Mouse (Mus musculus) layer of hippocampus, postnatal 36 days (tissue): ENCODE measurements around the gene Acd. TPM values are rescaled to one million over a fixed set of nuclear protein-coding genes. Genes with fewer than 3 reads are reported as not detected.
A peak's percentile ranks its signal among the peaks of the same experiment; 100 is the strongest.

ENCODE experiments used
- DNase-seq, 2 experiments: peaks; one replicate each; pipeline ENCODE4 v3.0.0; 2022
- total RNA-seq, 2 experiments: library from RNA; stranded (reverse); gene quantifications; 2 replicates each; pipeline ENCODE4 v1.2.3; 2021

Gene Acd
- total RNA-seq, 2 experiments from 2014 or later, result 37.1 to 38.7 TPM

DNA sequence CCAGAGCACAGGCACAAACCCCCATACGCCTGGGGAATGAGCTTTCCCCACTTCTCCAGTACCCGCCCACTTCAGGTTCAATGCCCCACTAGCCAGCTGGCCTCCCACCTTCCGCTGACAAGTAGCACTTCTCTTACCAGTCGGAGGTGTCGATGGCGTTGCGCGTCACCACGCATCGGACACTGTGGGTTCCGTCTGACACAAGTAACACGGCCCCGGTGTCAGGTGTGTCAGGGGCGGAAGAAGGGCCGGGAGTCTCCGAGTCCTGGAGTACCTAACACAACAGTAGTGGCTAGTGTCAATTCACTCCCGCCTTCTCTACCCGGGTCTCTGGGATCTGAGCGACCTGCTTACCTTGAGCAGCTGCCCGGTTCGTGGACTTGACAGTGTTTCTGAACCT is 336 bp downstream of the Acd start:
- DNase-seq, result no peak

DNA sequence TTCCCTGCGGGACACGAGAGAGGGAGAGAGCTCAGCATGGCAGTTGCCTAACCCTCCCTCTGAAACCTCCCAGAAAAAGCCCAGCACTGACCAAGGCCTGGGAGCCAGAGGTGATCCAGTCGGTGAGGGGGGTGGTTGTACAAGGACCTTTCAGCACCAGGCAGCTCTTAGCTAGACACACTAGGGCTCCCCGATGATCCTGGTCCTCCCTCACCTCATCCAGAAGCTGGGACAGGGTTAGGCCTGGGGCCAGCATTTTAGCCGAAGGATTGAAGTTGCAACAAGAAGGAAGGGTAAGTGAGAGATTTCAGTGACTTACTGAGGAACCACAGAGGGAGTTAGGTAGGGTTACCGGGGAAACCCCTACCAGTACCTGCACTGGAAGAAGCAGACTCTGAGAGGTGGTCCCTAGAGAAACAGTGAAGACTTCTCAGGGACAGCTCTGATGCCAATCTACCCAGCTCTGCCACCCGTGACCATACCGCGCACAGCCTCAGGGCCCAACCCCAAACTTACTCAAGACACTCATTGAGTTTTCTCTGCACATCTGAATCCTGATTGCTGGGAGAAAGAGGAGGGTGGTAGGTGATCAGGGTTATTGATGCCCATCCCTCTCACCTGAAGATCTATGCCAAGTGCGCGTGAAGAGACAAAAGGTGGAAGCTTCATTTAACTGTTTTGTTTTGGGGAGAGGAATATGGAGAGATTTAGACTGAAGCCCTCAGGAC is 1.2 kb downstream of the Acd start:
- no peak for DNase-seq

DNA sequence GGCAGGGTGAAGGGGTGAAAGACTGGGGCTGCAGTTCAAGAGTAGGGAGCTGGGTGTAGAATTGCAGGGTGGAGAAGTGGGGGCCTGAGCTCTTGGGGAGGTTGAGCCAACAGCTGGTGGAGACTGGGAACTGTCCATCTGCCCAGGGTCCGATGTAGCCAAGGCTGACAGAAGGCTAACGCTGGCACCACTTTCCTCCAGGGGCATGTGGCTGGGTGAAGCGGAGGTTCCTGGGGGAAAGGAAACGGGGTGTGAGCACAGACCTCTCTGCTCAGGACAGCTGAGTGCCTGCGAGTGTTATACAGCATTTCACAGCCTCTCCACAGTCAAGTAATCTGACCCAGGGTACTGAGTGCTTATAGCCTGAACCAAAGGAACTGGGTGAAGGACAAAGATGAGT is 2.2 kb downstream of the Acd start:
- DNase-seq, result no peak

DNA sequence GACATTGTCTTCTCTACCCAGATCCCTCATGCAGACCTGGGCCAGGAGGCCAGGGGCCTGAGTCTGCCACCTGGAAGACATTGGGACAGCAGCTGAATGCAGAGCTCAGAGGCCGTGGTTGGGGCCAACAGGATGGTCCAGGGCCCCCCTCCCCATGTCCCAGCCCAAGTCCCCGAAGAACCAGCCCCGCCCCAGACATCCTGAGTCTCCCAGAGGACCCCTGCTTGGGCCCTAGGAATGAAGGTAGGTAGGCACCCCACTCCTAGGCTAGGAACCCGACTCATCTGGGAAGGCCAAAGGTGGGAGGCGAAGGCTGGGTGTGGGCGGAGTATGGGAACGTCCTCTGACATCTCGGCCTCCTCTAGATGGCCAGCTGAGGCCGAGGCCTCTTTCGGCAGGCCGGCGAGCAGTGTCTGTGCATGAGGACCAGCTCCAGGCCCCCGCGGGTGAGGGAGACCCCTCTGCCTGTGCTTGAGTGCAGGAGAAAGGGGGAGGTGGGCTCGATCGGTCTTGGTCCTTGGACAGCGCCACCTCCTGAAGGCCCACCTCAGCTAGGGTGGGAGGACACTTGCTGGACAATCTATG is 3.6 kb downstream of the Acd start:
- no peak for DNase-seq

DNA sequence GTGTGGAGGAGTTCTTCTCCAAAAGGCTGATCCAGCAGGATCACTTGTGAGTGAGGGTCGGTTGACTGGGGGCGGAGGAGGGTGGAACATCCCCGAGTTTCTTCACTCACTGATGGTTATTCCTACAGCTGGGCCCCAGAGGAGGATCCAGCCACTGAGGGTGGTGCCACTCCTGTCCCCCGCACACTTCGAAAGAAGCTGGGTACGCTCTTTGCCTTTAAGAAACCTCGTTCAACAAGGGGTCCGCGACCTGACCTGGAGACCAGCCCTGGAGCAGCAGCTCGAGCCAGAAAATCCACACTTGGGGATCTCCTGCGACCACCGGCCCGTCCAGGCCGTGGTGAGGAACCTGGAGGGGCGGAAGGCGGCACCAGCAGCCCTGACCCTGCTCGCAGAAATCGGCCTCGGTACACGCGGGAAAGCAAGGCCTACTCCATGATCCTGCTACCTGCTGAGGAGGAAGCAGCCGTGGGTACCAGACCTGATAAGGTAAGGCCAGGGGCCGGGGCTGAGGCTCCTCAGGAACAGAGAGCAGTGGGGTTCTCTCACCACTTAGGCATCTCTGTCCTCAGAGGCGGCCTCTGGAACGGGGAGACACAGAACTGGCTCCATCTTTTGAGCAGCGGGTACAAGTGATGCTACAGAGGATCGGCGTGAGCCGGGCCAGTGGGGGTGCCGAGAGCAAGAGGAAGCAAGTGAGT is 5.7 kb downstream of the Acd start:
- DNase-seq, result no peak

DNA sequence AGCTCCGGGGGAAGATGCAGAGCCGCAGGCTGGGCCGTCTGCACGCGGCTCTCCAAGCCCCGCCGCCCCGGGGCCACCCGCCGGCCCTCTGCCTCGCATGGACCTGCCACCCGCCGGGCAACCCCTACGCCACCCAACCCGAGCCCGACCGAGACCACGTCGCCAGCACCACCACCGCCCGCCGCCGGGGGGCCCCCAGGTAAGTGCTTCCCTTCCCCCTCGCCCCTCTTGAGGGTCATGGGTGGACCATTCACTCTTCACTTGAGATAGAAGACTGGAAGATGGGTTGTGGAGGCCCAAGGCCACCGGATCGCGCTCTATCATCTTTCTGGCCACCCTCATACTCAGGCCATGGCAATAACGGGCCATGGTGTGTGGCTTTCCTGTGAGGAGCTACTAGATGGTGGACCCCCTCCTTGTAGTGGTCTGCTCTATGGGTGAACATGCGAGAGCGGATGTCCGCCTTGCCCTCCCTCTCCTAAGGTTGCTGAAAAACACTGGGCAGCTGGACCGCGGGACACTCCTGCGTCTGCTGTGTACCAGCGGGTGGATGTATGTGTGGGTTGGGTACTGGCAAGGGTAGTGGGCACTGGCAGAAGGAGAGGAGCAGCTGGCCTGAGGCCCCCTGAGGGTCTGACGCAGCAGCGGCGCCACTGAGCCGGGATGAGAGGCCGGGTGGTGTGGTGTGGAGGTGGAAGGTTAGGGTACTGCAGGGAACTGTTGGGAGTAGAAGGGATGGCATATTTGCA is 6.7 kb downstream of the Acd start:
- DNase-seq, result peak; percentile 45 to 48

DNA sequence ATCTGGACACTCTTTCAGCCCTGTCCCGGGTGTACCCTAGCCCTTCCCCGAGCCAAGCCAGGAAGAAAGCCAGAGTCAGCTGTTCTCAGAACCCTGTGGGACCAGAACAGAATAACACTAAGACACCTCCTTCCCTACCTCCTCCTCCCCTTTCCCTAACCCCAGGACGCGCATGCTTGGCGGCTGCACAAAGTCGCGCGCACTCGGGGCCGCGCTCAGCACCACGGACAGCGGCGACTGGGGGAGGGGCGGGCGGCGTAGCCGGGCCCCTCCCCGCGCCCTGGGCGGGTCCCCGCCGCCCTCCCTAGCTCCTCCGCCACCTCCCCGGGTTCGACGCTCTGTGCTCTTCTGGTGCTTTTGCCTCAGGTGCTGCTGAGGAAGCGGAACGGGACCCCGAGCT is 7.3 kb downstream of the Acd start:
- peak; percentile 79 to 81 for DNase-seq

DNA sequence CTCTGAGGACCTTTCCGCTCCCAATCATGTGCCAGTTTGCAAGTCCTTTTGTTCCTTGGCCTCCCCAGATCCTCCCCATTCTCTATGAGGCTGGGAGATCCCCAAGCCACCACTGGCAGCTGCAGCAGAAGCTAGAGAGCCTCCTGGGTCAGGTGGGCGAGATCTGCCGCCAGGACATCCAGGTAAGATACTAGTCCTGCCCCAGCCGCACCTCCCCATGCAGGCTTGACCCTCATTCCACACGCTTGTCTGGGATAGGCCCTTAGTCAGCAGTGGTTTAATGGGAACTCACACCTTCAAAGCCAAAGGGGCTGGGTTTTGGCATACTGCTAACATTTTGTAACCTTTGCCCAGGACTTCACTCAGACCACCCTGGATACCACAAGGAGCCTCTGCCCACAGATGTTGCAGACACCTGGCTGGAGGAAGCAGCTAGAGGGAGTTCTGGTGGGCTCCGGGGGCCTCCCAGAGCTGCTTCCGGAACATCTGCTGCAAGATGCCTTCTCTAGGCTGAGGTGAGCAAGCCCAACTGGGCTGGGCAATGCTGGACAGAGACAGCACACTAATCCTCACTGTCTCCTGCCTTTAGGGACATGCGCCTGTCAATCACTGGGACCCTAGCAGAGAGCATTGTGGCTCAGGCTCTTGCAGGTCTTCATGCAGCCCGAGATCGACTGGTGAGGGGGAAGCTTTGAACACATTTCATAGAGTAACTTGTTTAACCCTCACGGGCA is 8.3 kb downstream of the Acd start:
- no peak for DNase-seq

DNA sequence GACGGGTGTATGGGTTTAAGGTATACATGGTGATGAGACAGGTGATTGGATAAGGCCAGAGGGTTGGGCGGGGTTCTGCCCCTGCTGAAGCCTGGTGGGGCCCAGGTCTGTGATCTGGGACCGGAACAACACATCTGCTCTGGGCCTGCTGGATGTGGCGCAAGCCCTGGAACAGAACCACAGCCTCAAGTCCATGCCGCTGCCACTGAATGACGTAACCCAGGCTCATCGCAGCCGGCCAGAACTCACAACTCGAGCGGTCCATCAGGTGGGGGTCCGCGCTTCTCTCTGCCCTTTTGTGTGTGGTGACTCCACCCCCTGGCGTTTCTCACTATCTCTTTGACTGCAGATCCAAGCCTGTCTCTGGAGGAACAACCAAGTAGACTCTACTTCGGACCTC is 9.9 kb downstream of the Acd start:
- DNase-seq, result no peak

DNA sequence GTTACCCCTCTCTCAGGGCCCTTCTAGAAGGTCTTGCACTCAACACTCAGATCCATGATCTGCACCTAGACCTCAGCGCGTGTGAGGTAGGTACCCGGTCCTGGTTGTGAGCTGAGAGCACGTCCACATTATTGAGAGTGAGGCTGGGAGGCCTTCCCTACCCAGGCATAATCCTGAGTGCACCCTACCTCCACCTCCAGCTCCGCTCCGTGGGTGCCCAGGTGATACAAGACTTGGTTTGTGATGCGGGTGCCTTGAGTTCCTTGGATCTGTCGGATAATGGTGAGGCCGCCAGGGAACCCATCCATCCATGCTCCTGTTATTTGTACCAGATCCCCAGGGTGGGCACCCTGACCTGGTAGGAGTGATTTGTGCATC is 10.9 kb downstream of the Acd start:
- DNase-seq, result no peak

DNA sequence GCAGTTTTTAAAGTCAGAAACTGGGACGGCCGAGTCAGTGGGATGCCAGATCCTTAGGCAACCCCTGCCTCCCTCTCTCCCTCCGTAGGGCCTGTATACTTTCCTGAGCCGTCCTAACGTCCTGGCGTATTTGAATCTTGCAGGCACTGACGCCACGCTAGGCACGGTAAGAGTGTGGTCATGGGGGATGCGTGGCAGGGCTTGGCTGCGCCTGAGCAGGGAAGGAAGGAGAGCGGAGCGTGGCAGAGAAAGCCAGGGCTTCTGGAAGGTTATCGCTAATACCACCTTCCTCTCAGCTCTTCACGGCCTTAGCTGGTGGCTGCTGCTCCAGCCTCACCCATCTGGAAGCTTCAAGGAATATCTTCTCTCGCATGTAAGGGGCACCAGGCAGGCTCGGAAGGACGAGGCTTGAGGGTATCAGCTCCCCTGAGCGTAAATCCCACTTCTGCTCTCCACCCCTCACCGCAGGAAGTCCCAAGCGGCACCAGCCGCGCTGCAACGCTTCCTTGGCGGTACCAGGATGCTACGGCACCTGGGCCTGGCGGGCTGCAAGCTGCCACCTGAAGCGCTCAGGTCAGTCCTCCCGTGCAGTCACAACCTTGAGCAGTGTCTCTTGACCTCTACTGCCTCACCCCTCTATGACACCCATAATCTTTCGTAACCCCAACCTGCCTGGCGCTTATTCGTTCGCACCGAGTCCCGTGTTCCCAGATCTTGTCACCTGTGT is 11.5 kb downstream of the Acd start:
- no peak for DNase-seq

DNA sequence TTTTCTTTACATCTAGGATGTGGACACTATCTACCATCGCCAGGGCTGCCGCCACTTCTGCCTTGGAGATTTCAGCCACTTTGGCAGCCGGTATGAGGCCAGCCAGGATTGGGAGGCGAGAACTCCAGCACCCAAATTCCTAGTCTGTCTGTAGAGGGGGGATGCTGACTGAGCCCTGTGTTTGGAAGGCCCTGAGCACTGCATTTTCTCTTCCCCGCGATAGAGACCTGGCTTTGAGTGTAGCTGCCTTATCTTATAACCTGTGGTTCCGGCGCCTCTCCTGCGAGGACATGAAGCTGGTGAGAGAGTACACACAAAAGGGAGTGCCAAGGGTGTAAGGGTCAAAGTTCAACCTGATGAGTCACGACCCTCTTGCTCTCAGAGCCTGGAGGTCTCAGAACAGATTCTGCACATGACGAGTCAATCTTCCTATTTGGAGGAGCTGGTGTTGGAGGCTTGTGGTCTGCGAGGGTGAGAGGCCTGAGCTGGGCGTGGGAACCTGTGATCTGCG is 12.6 kb downstream of the Acd start:
- DNase-seq, result no peak

DNA sequence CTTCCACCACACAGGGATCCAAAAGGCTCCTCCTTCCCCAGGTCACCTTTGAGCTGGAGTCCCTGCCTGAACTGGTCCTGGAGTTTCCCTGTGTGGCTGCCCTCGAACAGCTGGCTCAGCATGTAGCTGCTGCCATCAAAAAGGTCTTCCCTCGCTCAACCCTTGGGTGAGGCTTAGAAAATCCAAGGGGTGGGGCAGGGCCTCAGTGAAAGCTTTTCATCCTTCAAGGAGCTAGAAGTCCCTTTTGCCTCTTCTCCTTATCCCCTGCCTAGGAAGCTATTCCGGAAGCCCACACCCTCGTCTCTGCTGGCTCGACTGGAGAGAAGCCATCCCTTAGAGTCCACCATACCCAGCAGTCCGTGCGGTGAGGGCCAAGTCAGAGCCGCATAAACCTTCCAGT is 13.4 kb downstream of the Acd start:
- no peak for DNase-seq

DNA sequence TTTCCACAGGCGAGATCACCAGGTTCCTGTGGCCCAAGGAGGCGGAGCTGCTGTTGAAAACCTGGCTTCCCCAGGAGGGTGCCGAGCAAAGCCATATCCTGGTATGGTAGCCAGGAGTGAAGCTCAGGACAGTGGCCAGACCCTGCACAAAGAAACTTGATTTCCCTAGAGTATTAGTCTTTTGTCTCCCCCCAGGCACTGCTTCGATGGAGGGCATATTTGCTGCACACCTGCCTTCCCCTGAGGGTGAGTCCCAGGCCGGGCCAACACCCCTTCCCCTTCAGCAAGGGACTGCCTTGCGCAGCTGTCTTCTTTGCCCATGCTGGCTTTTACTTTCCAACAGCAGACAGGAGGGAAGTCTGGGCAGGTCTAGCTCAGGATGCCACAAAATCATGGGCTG is 14.4 kb downstream of the Acd start:
- no peak for DNase-seq

DNA sequence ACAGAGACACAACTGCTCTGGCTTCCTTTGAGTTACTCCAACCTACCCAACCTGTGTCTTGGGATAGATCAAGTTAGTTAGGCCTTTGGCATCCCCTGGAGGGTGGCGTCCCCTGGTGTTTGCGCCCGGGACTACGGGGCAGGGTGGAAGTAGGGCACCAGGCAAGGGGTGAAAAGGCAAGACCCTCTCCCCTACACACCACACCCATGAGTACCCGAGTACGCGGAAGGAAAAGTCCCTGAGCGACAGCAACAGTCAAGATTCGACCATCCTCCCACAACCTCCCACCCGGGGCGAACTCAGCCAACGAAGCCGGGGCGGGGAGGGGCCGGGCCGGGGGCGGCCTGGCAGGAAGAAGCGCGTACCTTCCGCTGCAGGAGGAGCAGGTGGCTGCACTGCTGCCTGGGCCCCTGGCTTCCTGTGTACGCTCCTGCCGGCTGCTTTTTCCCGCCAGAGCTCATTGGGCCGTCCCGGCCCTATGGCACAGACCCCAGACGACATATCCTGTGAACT is 15.1 kb downstream of the Acd start, which contains the start of gene Carmil2:
Gene Carmil2 (plus strand): TSS at position 479 of the 513 bp plus-strand sequence.
- no peak for DNase-seq

DNA sequence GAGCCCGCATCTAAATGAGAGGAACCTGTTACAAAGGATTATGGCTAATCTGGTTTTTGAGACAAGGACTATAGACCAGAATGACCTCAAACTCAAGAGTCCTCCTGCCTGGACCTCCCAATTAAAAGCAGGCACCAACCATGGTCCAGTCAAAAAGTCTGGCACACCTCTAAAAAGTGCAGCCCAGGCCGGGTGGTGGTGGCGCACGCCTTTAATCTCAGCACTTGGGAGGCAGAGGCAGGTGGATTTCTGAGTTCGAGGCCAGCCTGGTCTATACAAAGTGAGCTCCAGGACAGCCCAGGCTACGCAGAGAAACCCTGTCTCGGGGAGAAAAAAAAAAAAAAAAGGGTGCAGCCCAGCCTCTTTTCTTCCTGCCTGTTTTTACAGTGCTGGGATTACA is 15.6 kb downstream of the Acd start:
- no peak for DNase-seq

DNA sequence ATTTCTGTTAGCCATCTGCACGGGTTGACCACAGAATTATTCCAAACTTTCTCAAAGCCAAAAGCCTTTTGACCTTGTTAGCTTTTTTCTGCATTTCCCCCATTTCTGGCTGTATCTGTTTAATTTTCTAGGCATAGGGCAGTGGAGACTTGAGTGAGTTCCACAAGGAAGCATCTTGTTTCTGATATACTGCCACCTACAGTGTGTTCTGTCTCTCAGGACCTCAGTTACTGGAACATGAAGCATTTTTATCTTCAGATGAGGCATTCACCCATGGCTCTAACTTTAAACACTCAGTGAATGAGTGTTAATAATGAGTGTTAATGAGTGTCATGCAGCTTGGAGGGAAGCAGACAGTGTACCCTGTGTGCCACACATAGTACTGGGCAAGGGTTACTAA is 23.0 kb downstream of the Acd start:
- no peak for DNase-seq

DNA sequence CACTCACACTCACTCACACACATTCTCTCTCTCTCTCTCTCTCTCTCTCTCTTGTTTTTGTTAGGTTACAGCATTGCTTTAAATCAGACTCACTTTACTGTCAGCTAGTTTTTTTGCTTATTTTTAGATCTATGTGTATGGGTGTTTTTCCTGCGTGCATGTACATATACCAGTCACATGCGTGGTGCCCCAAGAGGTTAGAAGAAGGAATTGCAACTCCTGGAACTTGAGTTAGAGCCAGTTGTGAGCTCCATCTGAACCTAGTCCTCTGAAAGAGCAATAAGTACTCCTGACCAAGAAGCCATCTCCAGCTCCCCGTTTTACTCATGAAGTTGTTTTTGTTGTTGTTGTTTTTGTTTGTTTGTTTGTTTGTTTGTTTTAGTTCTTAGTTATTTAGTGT is 39.7 kb downstream of the Acd start:
- DNase-seq, result no peak

DNA sequence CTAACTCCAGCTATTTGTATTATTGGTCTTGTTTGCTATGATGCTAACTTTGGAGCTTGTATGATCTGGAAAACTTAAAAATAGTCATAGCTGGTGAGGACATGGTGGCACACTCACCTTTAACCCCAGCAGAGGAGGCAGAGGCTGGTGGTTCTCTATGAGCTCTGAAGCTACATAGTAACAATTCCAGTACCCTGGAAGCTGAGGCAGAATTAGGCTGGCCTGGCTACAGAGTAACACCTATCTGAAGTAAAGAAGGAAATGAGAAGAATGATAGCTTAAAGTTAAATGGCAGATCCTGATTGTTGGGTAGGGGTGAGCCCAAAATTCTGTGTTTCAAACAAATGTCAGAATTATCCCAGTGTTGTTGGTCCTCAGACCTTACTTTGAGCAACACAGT is 43.3 kb downstream of the Acd start:
- no peak for DNase-seq

DNA sequence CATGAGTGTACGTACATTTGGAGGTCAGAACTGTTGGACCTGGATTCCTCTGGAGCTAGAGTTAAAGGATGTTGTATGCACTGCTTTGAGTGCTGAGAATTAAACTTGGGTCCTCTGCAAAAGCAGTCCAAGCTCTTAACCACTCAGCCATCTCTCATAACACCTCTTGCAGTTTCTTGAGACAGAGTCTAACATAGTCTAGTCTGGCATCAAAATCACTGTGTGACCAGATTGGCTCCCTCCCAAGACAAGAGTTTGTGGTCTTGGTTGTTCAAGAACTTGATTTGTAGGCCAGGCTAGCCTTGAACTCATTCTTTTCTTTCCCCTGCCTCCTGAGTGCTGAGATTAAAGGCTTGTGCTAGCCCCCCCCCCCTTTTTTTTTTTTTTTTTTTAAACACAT is 52.0 kb downstream of the Acd start:
- DNase-seq, result no peak
